Mouse (Mus musculus) heart, postnatal 0 days (tissue): ENCODE results near the gene Sfmbt1. TPM values are rescaled to one million over a fixed set of nuclear protein-coding genes. Genes with fewer than 3 reads are reported as not detected.
"Not testable (repeated sequence)": the region's sequence is repeated elsewhere in the genome, so short reads cannot be mapped to it uniquely, and the experiment has no call there.

Experiments
- ATAC-seq: fragments of 200-750 bp; cut with Nextera tagmentation; 2 replicates; pipeline ENCODE4 v1.8.0; 2017; ENCODE audit warnings: low read depth, moderate number of reproducible peaks, moderate library complexity; ENCODE audit not compliant: insufficient read depth
- DNase-seq: peaks from one replicate; pipeline ENCODE4 v3.0.0-alpha.2; 2016; ENCODE audit warnings: low spot score
- H3K27ac ChIP-seq: fragments of 300-500 bp; sonication (generic); 2 replicates; pipeline ENCODE4 v1.5.1; 2014; ENCODE audit warnings: low read depth, mild to moderate bottlenecking
- H3K27me3 ChIP-seq: fragments of 300-500 bp; sonication (generic); 2 replicates; pipeline ENCODE4 v1.6.1; 2014; ENCODE audit warnings: low read length, mixed read lengths; ENCODE audit not compliant: control insufficient read depth, insufficient read depth
- H3K36me3 ChIP-seq: fragments of 300-500 bp; sonication (generic); replicated peaks from 2 replicates; pipeline ENCODE4 v1.6.1; 2014; ENCODE audit warnings: low read length, mixed read lengths; ENCODE audit not compliant: control insufficient read depth, insufficient read depth
- H3K4me1 ChIP-seq: fragments of 300-500 bp; sonication (generic); 2 replicates; pipeline ENCODE4 v1.6.1; 2014; ENCODE audit warnings: antibody characterized with exemption; ENCODE audit not compliant: control insufficient read depth, insufficient read depth
- H3K4me2 ChIP-seq: fragments of 300-500 bp; sonication (generic); 2 replicates; pipeline ENCODE4 v1.6.1; 2014; ENCODE audit warnings: low read depth, mild to moderate bottlenecking, low read length, moderate library complexity
- H3K4me3 ChIP-seq: fragments of 300-500 bp; sonication (generic); 2 replicates; pipeline ENCODE4 v1.5.1; 2014; ENCODE audit warnings: low read depth, low read length
- H3K9ac ChIP-seq: fragments of 300-500 bp; sonication (generic); replicated peaks from 2 replicates; pipeline ENCODE4 v1.6.1; 2014; ENCODE audit warnings: low read depth, low read length, mixed read lengths
- H3K9me3 ChIP-seq: fragments of 300-500 bp; sonication (generic); replicated peaks from 2 replicates; pipeline ENCODE4 v1.6.1; 2016; ENCODE audit warnings: low read length; ENCODE audit not compliant: control insufficient read depth
- CTCF ChIP-seq: IDR thresholded peaks from 2 replicates; pipeline ENCODE4 v1.5.1; 2016; ENCODE audit warnings: antibody characterized with exemption, control low read depth, low read depth
- EP300 ChIP-seq: IDR thresholded peaks from 2 replicates; pipeline ENCODE4 v1.6.1; 2016; ENCODE audit warnings: antibody characterized with exemption, low read depth
- WGBS: fragments of 180-500 bp; shearing (Covaris S2); extraction: QIAGEN DNeasy Blood & Tissue Kit; methylation state at CpG from one replicate; pipeline ENCODE4 v1.1.7; 2014; 5-methylcytosine and 5-hydroxymethylcytosine counted together
- polyA plus RNA-seq: library from polyadenylated mRNA; unstranded; fragments of >200 nt; fragmentation: Nextera tagmentation; extraction: Ambion mirVana; gene quantifications from 2 replicates; pipeline ENCODE4 v1.2.1, GENCODE M21; 2015
- total RNA-seq: library from RNA; depleted of rRNA; stranded (reverse); fragments of >200 nt; gene quantifications from 2 replicates; pipeline ENCODE4 v1.2.3, GENCODE M21; 2014; ENCODE audit warnings: low replicate concordance

Sfmbt1 gene
- total and polyA plus RNA-seq, 2 experiments from 2014 or later, result 1.8 to 7.6 TPM

GRCm38 (mm10) chr14:30716953-30717285 is 2.3 kb downstream of the Sfmbt1 start:
- TF ChIP-seq EP300, result no peak
- no peaks in the 10 kb centered on the region for H3K9me3 ChIP-seq
- H3K4me1 ChIP-seq, result peaks cover 5% of the 10 kb centered on the region; the same call in 1 of the 2 replicates

GRCm38 (mm10) chr14:30718696-30719095 is 4.0 kb downstream of the Sfmbt1 start:
- ATAC-seq, H3K4me2 ChIP-seq, H3K27ac ChIP-seq, H3K27me3 ChIP-seq, H3K4me1 ChIP-seq, H3K9me3 ChIP-seq, H3K36me3 ChIP-seq, DNase-seq, H3K9ac ChIP-seq, H3K4me3 ChIP-seq: not testable (repeated sequence)
- WGBS, result 89% methylated on average over 1 of the region's 1 CpGs

More at GRCm38 (mm10) chr14:30716953-30717285, 2.3 kb downstream of the Sfmbt1 start:
- DNase-seq (peak; percentile 22), ATAC-seq (no peak)
- 13% methylated on average over 7 of the region's 7 CpGs for WGBS
- no peaks in the 10 kb centered on the region for H3K27me3 ChIP-seq
- H3K4me3 ChIP-seq, result peak overlapping the region; percentile 97
- peak overlapping the region; percentile 90; the same call in 1 of the 2 replicates for H3K27ac ChIP-seq
- H3K9ac ChIP-seq, result peak overlapping the region; percentile 93
- no peaks in the 10 kb centered on the region for H3K36me3 ChIP-seq
- H3K4me2 ChIP-seq, result peak overlapping the region; percentile 93

GRCm38 (mm10) chr14:30719514-30719913 is 4.9 kb downstream of the Sfmbt1 start:
- ATAC-seq, result no peak
- no peak overlapping the region for H3K4me3 ChIP-seq
- H3K9me3 ChIP-seq, result no peaks in the 10 kb centered on the region
- no peak overlapping the region for H3K9ac ChIP-seq
- H3K4me1 ChIP-seq, result peaks cover 5% of the 10 kb centered on the region; the same call in 1 of the 2 replicates
- WGBS, result 67% methylated on average over 1 of the region's 1 CpGs
- H3K27me3 ChIP-seq, result no peaks in the 10 kb centered on the region
- H3K27ac ChIP-seq, result no peak overlapping the region
- TF ChIP-seq EP300 (no peak), CTCF (no peak)
- H3K36me3 ChIP-seq, result no peaks in the 10 kb centered on the region
- DNase-seq, result no peak
- no peak overlapping the region for H3K4me2 ChIP-seq

GRCm38 (mm10) chr14:30721850-30722249 is 7.2 kb downstream of the Sfmbt1 start:
- Histone ChIP-seq H3K9me3 (no peaks in the 10 kb centered on the region), H3K27ac (no peak overlapping the region), H3K9ac (no peak overlapping the region), H3K4me1 (peaks cover 3% of the 10 kb centered on the region; the same call in 1 of the 2 replicates), H3K4me2 (no peak overlapping the region), H3K4me3 (no peak overlapping the region), H3K36me3 (no peaks in the 10 kb centered on the region), H3K27me3 (no peaks in the 10 kb centered on the region)
- TF ChIP-seq EP300, result no peak
- TF ChIP-seq CTCF, result no peak
- DNase-seq, result no peak
- ATAC-seq, result no peak
- 81% methylated on average over 1 of the region's 1 CpGs for WGBS

GRCm38 (mm10) chr14:30722406-30722805 is 7.8 kb downstream of the Sfmbt1 start:
- ATAC-seq, result no peak
- H3K9me3 ChIP-seq, result no peaks in the 10 kb centered on the region
- H3K4me3 ChIP-seq, result no peak overlapping the region
- 67% methylated on average over 5 of the region's 5 CpGs for WGBS
- TF ChIP-seq CTCF, result no peak
- no peak for TF ChIP-seq EP300
- no peaks in the 10 kb centered on the region for H3K4me1 ChIP-seq
- H3K4me2 ChIP-seq, result no peak overlapping the region
- no peaks in the 10 kb centered on the region for H3K27me3 ChIP-seq
- no peak overlapping the region for H3K27ac ChIP-seq
- no peaks in the 10 kb centered on the region for H3K36me3 ChIP-seq
- no peak for DNase-seq
- H3K9ac ChIP-seq, result no peak overlapping the region

GRCm38 (mm10) chr14:30731896-30732295 is 17.2 kb downstream of the Sfmbt1 start:
- WGBS, result 48% methylated on average over 3 of the region's 3 CpGs
- ATAC-seq, result no peak

More at GRCm38 (mm10) chr14:30731896-30732295, 17.2 kb downstream of the Sfmbt1 start:
- no peaks in the 10 kb centered on the region for H3K9me3 ChIP-seq
- no peaks in the 10 kb centered on the region for H3K4me1 ChIP-seq
- no peak overlapping the region for H3K9ac ChIP-seq
- H3K4me2 ChIP-seq, result no peak overlapping the region
- no peaks in the 10 kb centered on the region for H3K27me3 ChIP-seq
- TF ChIP-seq EP300 (no peak), CTCF (no peak)
- DNase-seq, result no peak
- no peak overlapping the region for H3K4me3 ChIP-seq
- H3K36me3 ChIP-seq, result no peaks in the 10 kb centered on the region
- no peak overlapping the region for H3K27ac ChIP-seq
